Mouse (Mus musculus): Measurements from ENCODE around the gene Wdr35. TPM values are rescaled to one million over a fixed set of nuclear protein-coding genes. Genes with fewer than 3 reads are reported as not detected.

Wdr35 gene
- total and polyA plus RNA-seq, 3 experiments, result 5.9 to 8.8 (median 7.4) TPM

DNA sequence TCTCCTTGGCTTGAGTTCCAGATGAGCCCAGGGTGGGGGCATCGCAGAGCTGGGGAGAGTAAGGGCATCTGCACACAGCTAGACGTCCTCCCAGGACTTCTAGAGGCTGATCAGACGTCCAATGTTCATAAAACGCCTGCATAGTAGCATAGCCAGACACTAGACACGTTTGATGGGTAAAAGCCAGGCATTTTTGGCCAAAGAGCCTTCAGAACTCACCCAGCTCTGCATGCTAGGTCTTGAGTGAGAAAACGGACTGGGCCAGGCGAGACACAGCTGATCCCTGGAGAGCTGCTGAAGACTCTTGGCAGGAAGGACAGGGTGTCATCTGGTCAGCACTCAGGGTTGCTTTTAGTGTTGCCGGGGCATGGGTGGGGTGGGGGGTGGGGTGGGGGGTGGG, 74.4 kb downstream of the Wdr35 start:
- in situ Hi-C loops (cut with MboI; ENCODE audit: low pct_ligation_motif_present, low pct_unique_long_range_greater_than_20kb, low sequenced_read_pairs), result no loop called here
- Histone ChIP-seq H3K27ac (ENCODE audit: insufficient read depth, low read depth) (no peak overlapping the region), H3K4me1 (ENCODE audit: control insufficient read depth in 1 of 2, insufficient read depth in 2 of 2) (peaks cover 0 to 15% of the 10 kb centered on the region in 2 experiments; a peak in 2 of 4 replicates), H3K9ac (ENCODE audit: insufficient read depth, low read depth) (no peak overlapping the region), H3K27me3 (replicated peaks) (no peaks in the 10 kb centered on the region), H3K9me3 (replicated peaks; ENCODE audit: low read length) (no peaks in the 10 kb centered on the region), H3K4me3 (replicated peaks in 1 of 3; ENCODE audit: low read depth in 2 of 3, low read length in 2 of 3, poor library complexity in 1 of 3) (no peak overlapping the region), H3K4me2 (ENCODE audit: insufficient read depth, low read depth, poor library complexity, severe bottlenecking) (no peak overlapping the region), H3K79me2 (replicated peaks; ENCODE audit: control insufficient read depth, extremely low read depth, insufficient read depth, poor library complexity, severe bottlenecking) (no peaks in the 10 kb centered on the region), H3K36me3 (replicated peaks in 1 of 2; ENCODE audit: control insufficient read depth in 1 of 2, insufficient read depth in 1 of 2, low read length in 1 of 2) (no peaks in the 10 kb centered on the region)
- dilution Hi-C loops (cut with MboI; ENCODE audit: extremely low pct_ligation_motif_present, extremely low pct_unique_long_range_greater_than_20kb, low sequenced_read_pairs), result no loop called here
- no peak for TF ChIP-seq MYC (IDR thresholded peaks at IDR 0.05; ENCODE audit: low read depth, low read length)
- TF ChIP-seq TBP (conservative IDR thresholded peaks at IDR 0.05; ENCODE audit: low read depth, low read length), result no peak
- no peak for TF ChIP-seq ETS1 (conservative IDR thresholded peaks at IDR 0.05; ENCODE audit: low read depth, low read length)
- no peak for DNase-seq (ENCODE audit: extremely low read depth)

DNA sequence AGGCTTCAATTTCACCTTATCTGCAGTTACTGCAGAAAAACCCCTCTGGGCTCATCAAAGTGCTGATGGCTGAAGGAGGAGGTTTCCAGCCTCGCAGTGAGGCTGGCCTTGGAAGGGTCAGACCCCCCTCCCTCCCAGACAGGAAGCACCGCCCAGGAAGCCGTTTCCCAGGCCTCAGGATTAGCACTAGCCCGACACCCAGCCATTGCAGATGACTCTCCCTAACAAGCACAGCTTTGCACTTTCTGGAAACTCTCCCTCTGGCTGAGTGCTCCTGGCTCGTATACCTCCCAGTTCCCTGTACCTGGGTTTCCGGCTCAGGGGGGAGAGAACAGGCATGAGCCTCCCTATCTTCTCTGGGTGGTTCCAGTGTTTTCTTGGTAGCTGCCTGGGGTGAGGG, 77.1 kb downstream of the Wdr35 start:
- Histone ChIP-seq H3K4me1 (ENCODE audit: control insufficient read depth in 1 of 2, insufficient read depth in 2 of 2) (peaks cover 2 to 24% of the 10 kb centered on the region in 2 experiments; a peak in 2 of 4 replicates), H3K27me3 (replicated peaks) (no peaks in the 10 kb centered on the region), H3K79me2 (replicated peaks; ENCODE audit: control insufficient read depth, extremely low read depth, insufficient read depth, poor library complexity, severe bottlenecking) (no peaks in the 10 kb centered on the region), H3K4me2 (ENCODE audit: insufficient read depth, low read depth, poor library complexity, severe bottlenecking) (no peak overlapping the region), H3K4me3 (replicated peaks in 1 of 3; ENCODE audit: low read depth in 2 of 3, low read length in 2 of 3, poor library complexity in 1 of 3) (no peak overlapping the region), H3K27ac (ENCODE audit: insufficient read depth, low read depth) (no peak overlapping the region), H3K9ac (ENCODE audit: insufficient read depth, low read depth) (no peak overlapping the region), H3K36me3 (replicated peaks in 1 of 2; ENCODE audit: control insufficient read depth in 1 of 2, insufficient read depth in 1 of 2, low read length in 1 of 2) (no peaks in the 10 kb centered on the region), H3K9me3 (replicated peaks; ENCODE audit: low read length) (no peaks in the 10 kb centered on the region)
- in situ Hi-C loops (cut with MboI; ENCODE audit: low pct_ligation_motif_present, low pct_unique_long_range_greater_than_20kb, low sequenced_read_pairs), result no loop called here
- TF ChIP-seq BHLHE40 (IDR thresholded peaks at IDR 0.05; ENCODE audit: low read depth, low read length) (no peak), UBTF (IDR thresholded peaks at IDR 0.05; ENCODE audit: low read depth, low read length) (no peak), MAX (IDR thresholded peaks at IDR 0.05; ENCODE audit: low read length) (no peak), GABPA (IDR thresholded peaks at IDR 0.05; ENCODE audit: insufficient replicate concordance, low read depth, low read length) (no peak)
- dilution Hi-C loops (cut with MboI; ENCODE audit: extremely low pct_ligation_motif_present, extremely low pct_unique_long_range_greater_than_20kb, low sequenced_read_pairs), result no loop called here
- DNase-seq (ENCODE audit: extremely low read depth), result no peak

DNA sequence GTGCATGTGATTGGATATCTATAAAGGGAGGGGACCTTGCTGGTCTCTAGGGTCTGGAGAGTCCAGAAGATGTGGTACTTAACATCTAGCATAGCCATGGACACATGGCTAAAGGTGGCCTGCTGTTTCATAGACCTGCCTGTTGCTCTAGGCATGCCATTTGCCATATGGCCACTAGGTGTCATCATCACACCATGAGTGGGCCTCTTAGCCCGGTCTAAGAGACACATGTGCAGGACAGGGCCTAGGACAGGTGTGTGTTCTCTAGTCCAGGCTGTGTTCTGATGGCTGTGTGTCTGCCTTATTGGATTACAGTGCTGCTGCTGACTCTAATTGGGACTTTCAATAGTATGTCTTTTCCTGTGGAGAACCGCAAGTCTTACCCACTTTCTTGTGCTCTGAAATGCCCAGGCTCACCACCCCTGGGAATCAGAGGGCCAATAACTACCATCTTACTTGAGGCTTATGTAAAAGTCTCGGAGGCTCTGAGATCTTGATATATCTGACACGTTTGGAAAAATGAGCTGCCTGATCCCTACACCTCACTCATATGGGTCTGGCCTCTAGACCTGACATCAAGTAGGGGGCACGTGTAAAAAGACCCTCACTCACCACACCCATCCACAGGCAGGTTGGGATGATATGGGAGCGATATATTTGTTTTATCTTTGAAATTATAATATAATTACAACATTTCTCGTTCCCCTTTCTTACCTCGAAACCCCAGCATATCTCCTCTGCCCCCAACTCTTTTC, 78.6 kb downstream of the Wdr35 start:
- Histone ChIP-seq H3K4me2 (ENCODE audit: insufficient read depth, low read depth, poor library complexity, severe bottlenecking) (no peak overlapping the region), H3K4me1 (ENCODE audit: control insufficient read depth in 1 of 2, insufficient read depth in 2 of 2) (peaks cover 2 to 24% of the 10 kb centered on the region in 2 experiments; a peak in 2 of 4 replicates), H3K9ac (ENCODE audit: insufficient read depth, low read depth) (no peak overlapping the region), H3K9me3 (replicated peaks; ENCODE audit: low read length) (no peaks in the 10 kb centered on the region), H3K79me2 (replicated peaks; ENCODE audit: control insufficient read depth, extremely low read depth, insufficient read depth, poor library complexity, severe bottlenecking) (no peaks in the 10 kb centered on the region), H3K36me3 (replicated peaks in 1 of 2; ENCODE audit: control insufficient read depth in 1 of 2, insufficient read depth in 1 of 2, low read length in 1 of 2) (no peaks in the 10 kb centered on the region), H3K27me3 (replicated peaks) (no peaks in the 10 kb centered on the region), H3K27ac (ENCODE audit: insufficient read depth, low read depth) (no peak overlapping the region), H3K4me3 (replicated peaks in 1 of 3; ENCODE audit: low read depth in 2 of 3, low read length in 2 of 3, poor library complexity in 1 of 3) (no peak overlapping the region)
- in situ Hi-C loops (cut with MboI; ENCODE audit: low pct_ligation_motif_present, low pct_unique_long_range_greater_than_20kb, low sequenced_read_pairs) (no loop called here), dilution Hi-C loops (cut with MboI; ENCODE audit: extremely low pct_ligation_motif_present, extremely low pct_unique_long_range_greater_than_20kb, low sequenced_read_pairs) (no loop called here)
- DNase-seq (ENCODE audit: extremely low read depth), result peak; percentile 85
- TF ChIP-seq MAX (IDR thresholded peaks at IDR 0.05; ENCODE audit: low read length) (peak; percentile 86), CTCF (conservative IDR thresholded peaks at IDR 0.05 in 1 of 2, IDR thresholded peaks at IDR 0.05 in 1 of 2; ENCODE audit: low read depth in 2 of 2, low read length in 2 of 2) (peak; percentile 92 to 95), CHD1 (IDR thresholded peaks at IDR 0.05; ENCODE audit: low read depth, low read length) (no peak), HCFC1 (IDR thresholded peaks at IDR 0.05; ENCODE audit: low read depth, low read length) (no peak), MXI1 (IDR thresholded peaks at IDR 0.05; ENCODE audit: low read depth, low read length) (0 out of 2 replicates have a peak, but pooled peaks have one; percentile 35), JUN (IDR thresholded peaks at IDR 0.05; ENCODE audit: insufficient read depth, low read depth, low read length) (no peak), ZC3H11A (IDR thresholded peaks at IDR 0.05; ENCODE audit: low read depth, low read length) (peak; percentile 37), MAZ (IDR thresholded peaks at IDR 0.05; ENCODE audit: low read depth, low read length) (no peak), MYC (IDR thresholded peaks at IDR 0.05; ENCODE audit: low read depth, low read length) (peak; percentile 94), RAD21 (IDR thresholded peaks at IDR 0.05; ENCODE audit: low read depth, low read length) (peak; percentile 99), SMC3 (IDR thresholded peaks at IDR 0.05; ENCODE audit: low read depth, low read length) (peak; percentile 81)

All from CH12.LX (cell line).